Comparison of ENCODE assay signal across 9 mouse cellular contexts in the genomic region with DNA sequence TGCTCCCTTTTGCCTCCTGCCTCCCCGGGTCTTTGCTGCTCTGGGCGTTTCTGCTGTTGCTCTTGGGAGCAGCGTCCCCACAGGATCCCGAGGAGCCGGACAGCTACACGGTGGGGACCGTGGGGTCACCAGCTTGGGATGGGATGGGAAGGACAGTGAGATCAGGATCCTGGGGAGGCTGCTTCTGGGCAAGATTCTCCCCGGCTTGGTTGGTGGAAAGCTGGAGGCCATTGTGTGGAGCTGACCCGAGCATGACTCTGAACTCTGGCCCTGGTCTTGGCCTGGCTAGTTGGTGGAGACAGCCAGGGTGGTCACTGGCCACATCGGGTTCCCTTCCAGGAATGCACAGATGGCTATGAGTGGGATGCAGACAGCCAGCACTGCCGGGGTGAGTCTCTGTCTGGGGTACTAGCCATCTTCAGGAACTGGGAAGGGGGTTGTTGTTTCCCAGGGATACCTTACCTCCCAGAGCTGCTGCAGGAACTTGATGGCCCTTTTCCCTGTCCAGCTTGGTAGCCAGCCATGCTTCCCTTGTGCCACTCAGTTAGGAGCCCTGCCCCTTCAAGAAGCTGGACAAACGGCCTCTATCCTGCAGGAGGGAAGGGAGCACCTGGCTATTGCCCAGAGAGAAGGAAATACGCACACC. TPM values are rescaled to one million over a fixed set of nuclear protein-coding genes. Genes with fewer than 3 reads are reported as not detected.
A peak's percentile ranks its signal among the peaks of the same experiment; 100 is the strongest.
DNase-seq lines count a peak whose midpoint lies in the region; ATAC-seq and TF ChIP-seq lines count a peak whose summit lies in the region.
"Had no signal": no experiment of that assay in that cellular context is flagged by ENCODE, and none has a peak within 500 bp of the region (broad histone marks: within the 10 kb centered on the region; RNA-seq: fewer than 3 reads in every experiment).

No protein-coding gene starts in this region.

- peaks cover 49% of the 10 kb centered on the region for H3K27me3 ChIP-seq in erythroblast, embryonic 14.5 days (ENCODE audit: control insufficient read depth)
- no peaks in the 10 kb centered on the region for H3K27me3 ChIP-seq in C2C12 (ENCODE audit: control insufficient read depth, insufficient read depth, insufficient read length)
- H3K27me3 ChIP-seq in forebrain, embryonic 10.5 days (ENCODE audit: poor library complexity, severe bottlenecking) = peaks cover 17% of the 10 kb centered on the region
- no peaks in the 10 kb centered on the region for H3K27me3 ChIP-seq in limb, embryonic 12.5 days
- no peaks in the 10 kb centered on the region for H3K27me3 ChIP-seq in stomach, embryonic 15.5 days (replicated peaks)
- H3K27me3 ChIP-seq: CH12.LX had no signal

- H3K9me3 ChIP-seq in erythroblast, embryonic 14.5 days (ENCODE audit: control insufficient read depth, low read length) = no peaks in the 10 kb centered on the region; the same call in 1 of the 2 replicates
- H3K9me3 ChIP-seq in forebrain, embryonic 10.5 days = no peaks in the 10 kb centered on the region
- H3K9me3 ChIP-seq in limb, embryonic 12.5 days = 0 out of 2 replicates have a peak, but pooled peaks cover 3% of the 10 kb centered on the region
- no peaks in the 10 kb centered on the region for H3K9me3 ChIP-seq in stomach, embryonic 15.5 days

- DNase-seq in forebrain, embryonic 10.5 days (ENCODE audit: extremely low spot score, low spot score) = no peak
- DNase-seq in MN1 (ENCODE audit: low spot score) = no peak
- no peak for DNase-seq in layer of hippocampus, adult 9-11 months

- ATAC-seq in erythroblast, adult 5-6 weeks (replicated peaks; ENCODE audit: low FRiP score, poor library complexity, severe bottlenecking) = no peak
- peak; percentile 18 for ATAC-seq in limb, embryonic 12.5 days (ENCODE audit: insufficient number of reproducible peaks, insufficient read depth, low FRiP score, low TSS enrichment, low read depth)
- ATAC-seq in stomach, embryonic 15.5 days (ENCODE audit: insufficient read depth, low FRiP score, low read depth) = no peak; the same call in 1 of the 2 replicates

- peak overlapping the region; percentile 90 for H3K27ac ChIP-seq in forebrain, embryonic 10.5 days
- H3K27ac ChIP-seq in limb, embryonic 12.5 days = peak overlapping the region; percentile 94
- H3K27ac ChIP-seq in stomach, embryonic 15.5 days = peak overlapping the region; percentile 84

- peaks cover 17% of the 10 kb centered on the region for H3K4me1 ChIP-seq in erythroblast, embryonic 14.5 days (ENCODE audit: control insufficient read depth)
- H3K4me1 ChIP-seq in forebrain, embryonic 10.5 days = peaks cover 28% of the 10 kb centered on the region
- H3K4me1 ChIP-seq in limb, embryonic 12.5 days (replicated peaks) = peaks cover 25% of the 10 kb centered on the region
- H3K4me1 ChIP-seq in stomach, embryonic 15.5 days = peaks cover 23% of the 10 kb centered on the region

- peak overlapping the region; percentile 40 for H3K4me3 ChIP-seq in erythroblast, embryonic 14.5 days (replicated peaks)
- peak overlapping the region; percentile 75 for H3K4me3 ChIP-seq in C2C12 (ENCODE audit: insufficient read depth, poor library complexity, severe bottlenecking)
- H3K4me3 ChIP-seq in forebrain, embryonic 10.5 days = peak overlapping the region; percentile 72
- peak overlapping the region; percentile 76 for H3K4me3 ChIP-seq in limb, embryonic 12.5 days (replicated peaks)
- peak overlapping the region; percentile 60 for H3K4me3 ChIP-seq in stomach, embryonic 15.5 days (replicated peaks)

- 26% methylated on average over 13 of the region's 13 CpGs for WGBS in forebrain, embryonic 10.5 days
- 15% methylated on average over 13 of the region's 13 CpGs for WGBS in limb, embryonic 12.5 days
- 19% methylated on average over 13 of the region's 13 CpGs for WGBS in stomach, embryonic 15.5 days

- TF ChIP-seq CTCF in C2C12 (IDR thresholded peaks at IDR 0.05; ENCODE audit: control insufficient read depth, insufficient read depth, insufficient read length) = no peak

- no peaks in the 10 kb centered on the region for H3K36me3 ChIP-seq in erythroblast, embryonic 14.5 days (ENCODE audit: control insufficient read depth)
- H3K36me3 ChIP-seq in C2C12 (ENCODE audit: control insufficient read depth, insufficient read depth) = peaks cover 39% of the 10 kb centered on the region
- H3K36me3 ChIP-seq in forebrain, embryonic 10.5 days (replicated peaks) = peaks cover 32% of the 10 kb centered on the region
- H3K36me3 ChIP-seq in limb, embryonic 12.5 days = peaks cover 41% of the 10 kb centered on the region
- peaks cover 6% of the 10 kb centered on the region for H3K36me3 ChIP-seq in stomach, embryonic 15.5 days

- peaks cover 49% of the 10 kb centered on the region for H3K79me2 ChIP-seq in C2C12 (ENCODE audit: control insufficient read depth, insufficient read depth)

- peaks cover 25% of the 10 kb centered on the region for H3K79me3 ChIP-seq in C2C12 (ENCODE audit: low read depth)

- H3K9ac ChIP-seq in limb, embryonic 12.5 days (replicated peaks) = peak overlapping the region; percentile 93
- H3K9ac ChIP-seq in stomach, embryonic 15.5 days = peak overlapping the region; percentile 53

- peak overlapping the region; percentile 79 for H3K4me2 ChIP-seq in limb, embryonic 12.5 days
- peak overlapping the region; percentile 95 for H3K4me2 ChIP-seq in stomach, embryonic 15.5 days

- peak overlapping the region; percentile 56 for H3ac ChIP-seq in C2C12 (ENCODE audit: control insufficient read depth, insufficient read length, low read depth)

TF ChIP-seq in C2C12, 6 proteins besides CTCF, POLR2A, EP300 and RAD21:
- TF ChIP-seq MYOD1 (IDR thresholded peaks at IDR 0.05; ENCODE audit: control insufficient read depth, insufficient read length, low read depth) (no peak), MYOG (IDR thresholded peaks at IDR 0.05; ENCODE audit: control insufficient read depth, extremely low read depth, insufficient read length) (no peak), CEBPB (IDR thresholded peaks at IDR 0.05; ENCODE audit: low read depth) (no peak), USF1 (IDR thresholded peaks at IDR 0.05; ENCODE audit: low read depth) (no peak), MAX (IDR thresholded peaks at IDR 0.05) (no peak), FOSL1 (IDR thresholded peaks at IDR 0.05; ENCODE audit: insufficient read depth, low read length, poor library complexity, severe bottlenecking) (no peak)
TF ChIP-seq in C2C12: peak in this region for 0.

RNA-seq across cellular contexts. Expression of a gene that starts 1.4 kb away (rescaled TPM):
- 0.03 and 0.04 TPM in 2 replicates for polyA plus RNA-seq in erythroblast, embryonic 14.5 days (2012)
- total RNA-seq in erythroblast, adult 5-6 weeks (2015; ENCODE audit: low replicate concordance) = not detected in 2 replicates
- total RNA-seq in erythroblast, adult 5-6 weeks (2017; ENCODE audit: low replicate concordance) = 3.4 TPM in 1 of 2 replicates, not detected in the other
- 177 TPM for polyA plus RNA-seq in C2C12 (2012; fragmentation: generic; extraction: Trizol)
- polyA plus RNA-seq in forebrain, embryonic 10.5 days (2016; fragmentation: Nextera tagmentation; extraction: Ambion mirVana) = 46.9 and 50.9 TPM in 2 replicates
- 138 and 139 TPM in 2 replicates for polyA plus RNA-seq in limb, embryonic 12.5 days (2016; fragmentation: Nextera tagmentation; extraction: Ambion mirVana)
- polyA plus RNA-seq in stomach, embryonic 15.5 days (2015; fragmentation: Nextera tagmentation; extraction: Ambion mirVana) = 145 and 152 TPM in 2 replicates

RNA-seq across cellular contexts. Expression of a gene that starts 6.9 kb away (rescaled TPM):
- polyA plus RNA-seq in erythroblast, embryonic 14.5 days (2012) = not detected in 2 replicates
- total RNA-seq in erythroblast, adult 5-6 weeks (2015; ENCODE audit: low replicate concordance) = not detected in 2 replicates
- total RNA-seq in erythroblast, adult 5-6 weeks (2017; ENCODE audit: low replicate concordance) = not detected in 2 replicates
- 4.8 TPM for polyA plus RNA-seq in C2C12 (2012; fragmentation: generic; extraction: Trizol)
- polyA plus RNA-seq in forebrain, embryonic 10.5 days (2016; fragmentation: Nextera tagmentation; extraction: Ambion mirVana) = 1.1 and 1.4 TPM in 2 replicates
- 2.2 and 2.9 TPM in 2 replicates for polyA plus RNA-seq in limb, embryonic 12.5 days (2016; fragmentation: Nextera tagmentation; extraction: Ambion mirVana)
- 1.3 and 2.3 TPM in 2 replicates for polyA plus RNA-seq in stomach, embryonic 15.5 days (2015; fragmentation: Nextera tagmentation; extraction: Ambion mirVana)

RNA-seq across cellular contexts. Expression of a gene that starts 13.0 kb away (rescaled TPM):
- 5.2 and 9.4 TPM in 2 replicates for polyA plus RNA-seq in erythroblast, embryonic 14.5 days (2012)
- 12.5 and 18.6 TPM in 2 replicates for total RNA-seq in erythroblast, adult 5-6 weeks (2015; ENCODE audit: low replicate concordance)
- 1.8 and 8.3 TPM in 2 replicates for total RNA-seq in erythroblast, adult 5-6 weeks (2017; ENCODE audit: low replicate concordance)
- 50.3 TPM for polyA plus RNA-seq in C2C12 (2012; fragmentation: generic; extraction: Trizol)
- polyA plus RNA-seq in forebrain, embryonic 10.5 days (2016; fragmentation: Nextera tagmentation; extraction: Ambion mirVana) = 40.9 and 42.9 TPM in 2 replicates
- polyA plus RNA-seq in limb, embryonic 12.5 days (2016; fragmentation: Nextera tagmentation; extraction: Ambion mirVana) = 43.4 and 43.7 TPM in 2 replicates
- 35.6 and 36.3 TPM in 2 replicates for polyA plus RNA-seq in stomach, embryonic 15.5 days (2015; fragmentation: Nextera tagmentation; extraction: Ambion mirVana)

RNA-seq across cellular contexts. Expression of a gene that starts 14.8 kb away (rescaled TPM):
- polyA plus RNA-seq in erythroblast, embryonic 14.5 days (2012) = 2.4 and 11.7 TPM in 2 replicates
- 13.2 and 15.2 TPM in 2 replicates for total RNA-seq in erythroblast, adult 5-6 weeks (2015; ENCODE audit: low replicate concordance)
- total RNA-seq in erythroblast, adult 5-6 weeks (2017; ENCODE audit: low replicate concordance) = 17.6 and 19.0 TPM in 2 replicates
- 83.7 TPM for polyA plus RNA-seq in C2C12 (2012; fragmentation: generic; extraction: Trizol)
- polyA plus RNA-seq in forebrain, embryonic 10.5 days (2016; fragmentation: Nextera tagmentation; extraction: Ambion mirVana) = 93.1 TPM in 2 replicates
- polyA plus RNA-seq in limb, embryonic 12.5 days (2016; fragmentation: Nextera tagmentation; extraction: Ambion mirVana) = 130 and 140 TPM in 2 replicates
- 99.4 and 99.7 TPM in 2 replicates for polyA plus RNA-seq in stomach, embryonic 15.5 days (2015; fragmentation: Nextera tagmentation; extraction: Ambion mirVana)

RNA-seq across cellular contexts. Expression of a gene that starts 15.1 kb away (rescaled TPM):
- 151 and 164 TPM in 2 replicates for polyA plus RNA-seq in erythroblast, embryonic 14.5 days (2012)
- total RNA-seq in erythroblast, adult 5-6 weeks (2015; ENCODE audit: low replicate concordance) = 516 and 540 TPM in 2 replicates
- 293 and 380 TPM in 2 replicates for total RNA-seq in erythroblast, adult 5-6 weeks (2017; ENCODE audit: low replicate concordance)
- polyA plus RNA-seq in C2C12 (2012; fragmentation: generic; extraction: Trizol) = 2,315 TPM
- polyA plus RNA-seq in forebrain, embryonic 10.5 days (2016; fragmentation: Nextera tagmentation; extraction: Ambion mirVana) = 2,991 and 3,010 TPM in 2 replicates
- 2,525 and 2,543 TPM in 2 replicates for polyA plus RNA-seq in limb, embryonic 12.5 days (2016; fragmentation: Nextera tagmentation; extraction: Ambion mirVana)
- 2,358 and 2,394 TPM in 2 replicates for polyA plus RNA-seq in stomach, embryonic 15.5 days (2015; fragmentation: Nextera tagmentation; extraction: Ambion mirVana)

Comparison
In these comparisons a context has a peak if more than half of its experiments do, and no peak if none do; other contexts are left out.
1. RNA of a gene that starts 1.4 kb away (polyA plus RNA-seq): 177 TPM in C2C12 (single experiment), 145 to 152 TPM in stomach, embryonic 15.5 days, 138 to 139 TPM in limb, embryonic 12.5 days and 46.9 to 50.9 TPM in forebrain, embryonic 10.5 days; 0.03 to 0.04 TPM in erythroblast, embryonic 14.5 days; every median in the first group is over 10 times any median in the second.
2. Peak in every context shown above with its lines, with median percentiles within 50 percentile points of each other: H3K4me3 ChIP-seq and H3K27ac ChIP-seq.